ENCODE assay signal across 8 mouse cellular contexts in genomic region chr11:58179563-58179962, GRCm38 (mm10). TPM values are rescaled to one million over a fixed set of nuclear protein-coding genes. Genes with fewer than 3 reads are reported as not detected.
A peak's percentile ranks its signal among the peaks of the same experiment; 100 is the strongest.
DNase-seq lines count a peak whose midpoint lies in the region; ATAC-seq and TF ChIP-seq lines count a peak whose summit lies in the region.

No protein-coding gene starts in this region.

- WGBS in lung, embryonic 14.5 days: 24% methylated on average over 3 of the region's 3 CpGs

- peaks cover 62% of the 10 kb centered on the region for H3K36me3 ChIP-seq in G1E (replicated peaks)
- H3K36me3 ChIP-seq in lung, embryonic 14.5 days (ENCODE audit: insufficient read depth): peaks cover 41% of the 10 kb centered on the region

- TF ChIP-seq CTCF in G1E (IDR thresholded peaks at IDR 0.05; ENCODE audit: low read depth, low read length): peak; percentile 92
- peak; percentile 84 for TF ChIP-seq CTCF in lung, embryonic 14.5 days (IDR thresholded peaks at IDR 0.05; ENCODE audit: low read depth)

- H3K4me2 ChIP-seq in lung, embryonic 14.5 days: no peak overlapping the region

- no peak overlapping the region for H3K27ac ChIP-seq in lung, embryonic 14.5 days (ENCODE audit: low read depth)

- DNase-seq in G1E (ENCODE audit: low spot score): peak; percentile 39
- peak; percentile 98 for DNase-seq in brain, adult 2 months (ENCODE audit: low read depth, low spot score)
- DNase-seq in heart, postnatal 14 days: peak; percentile 74 to 85
- peak; percentile 54 to 95 for DNase-seq in layer of hippocampus, adult 18-20 months (ENCODE audit: low spot score in 2 of 2)
- DNase-seq in lung, embryonic 14.5 days: peak; percentile 94
- DNase-seq in right cerebral cortex, adult 18-20 months: peak; percentile 88
- peak; percentile 20 for DNase-seq in urinary bladder, postnatal 10 days (ENCODE audit: low spot score)

- no peaks in the 10 kb centered on the region for H3K9me3 ChIP-seq in G1E (replicated peaks)
- no peaks in the 10 kb centered on the region for H3K9me3 ChIP-seq in lung, embryonic 14.5 days (ENCODE audit: low read depth, low read length)

- H3K4me1 ChIP-seq in G1E (ENCODE audit: insufficient read depth, low read depth, low read length): peaks cover 3% of the 10 kb centered on the region; the same call in 1 of the 2 replicates
- H3K4me1 ChIP-seq in lung, embryonic 14.5 days (ENCODE audit: insufficient read depth): no peaks in the 10 kb centered on the region

- no peak overlapping the region for H3K9ac ChIP-seq in lung, embryonic 14.5 days

- intact Hi-C loops in heart, postnatal 14 days (cut with DNase I): loop anchor here (1.0 to 5.0 kb wide), 2 partner anchors 46 to 123 kb away; no protein-coding TSS in a partner anchor

- peak; percentile 28; the same call in 1 of the 2 replicates for ATAC-seq in G1E (ENCODE audit: extremely low read depth, insufficient number of reproducible peaks, low FRiP score, poor library complexity, severe bottlenecking)
- ATAC-seq in erythroid progenitor cell, adult 5-6 weeks (replicated peaks; ENCODE audit: low FRiP score, poor library complexity, severe bottlenecking): peak; percentile 87
- ATAC-seq in lung, embryonic 14.5 days (ENCODE audit: insufficient read depth): no peak

- H3K27me3 ChIP-seq in G1E (ENCODE audit: insufficient read depth, low read length): no peaks in the 10 kb centered on the region
- H3K27me3 ChIP-seq in lung, embryonic 14.5 days (ENCODE audit: insufficient read depth, low read length): no peaks in the 10 kb centered on the region

- H3K4me3 ChIP-seq in G1E (ENCODE audit: low read depth, low read length): no peak overlapping the region
- no peak overlapping the region for H3K4me3 ChIP-seq in lung, embryonic 14.5 days (ENCODE audit: low read depth, low read length)

RNA-seq across cellular contexts. Expression of gene Mrpl22, which starts 8.1 kb away (rescaled TPM):
- total RNA-seq in G1E (2014; fragmentation: Nextera tagmentation) (67.5 and 82.1 TPM in 2 replicates), G1E (2017) (72.6 and 81.6 TPM in 2 replicates)
- polyA plus RNA-seq in G1E (2012): 9.5 and 19.0 TPM in 2 replicates
- total RNA-seq in erythroid progenitor cell, adult 5-6 weeks (2015; ENCODE audit: low replicate concordance): 12.6 and 15.9 TPM in 2 replicates
- 10.7 and 21.6 TPM in 2 replicates for total RNA-seq in erythroid progenitor cell, adult 5-6 weeks (2017; ENCODE audit: low replicate concordance)
- 10 to 100 TPM; 47.1 to 49.9 TPM for total RNA-seq in heart, postnatal 14 days (2021)
- total RNA-seq in layer of hippocampus, adult 18-20 months (2021): 10 to 100 TPM; 32.4 to 37.6 TPM
- polyA plus RNA-seq in lung, embryonic 14.5 days (2014; fragmentation: Nextera tagmentation; extraction: Ambion mirVana): 115 and 128 TPM in 2 replicates

RNA-seq across cellular contexts. Expression of gene Gemin5, which starts 11.2 kb away (rescaled TPM):
- total RNA-seq in G1E (2014; fragmentation: Nextera tagmentation) (43.9 and 61.6 TPM in 2 replicates), G1E (2017) (25.9 and 26.3 TPM in 2 replicates)
- 14.6 and 19.6 TPM in 2 replicates for polyA plus RNA-seq in G1E (2012)
- total RNA-seq in erythroid progenitor cell, adult 5-6 weeks (2015; ENCODE audit: low replicate concordance): 2.9 and 5.0 TPM in 2 replicates
- 4.3 and 6.5 TPM in 2 replicates for total RNA-seq in erythroid progenitor cell, adult 5-6 weeks (2017; ENCODE audit: low replicate concordance)
- 1 to 10 TPM; 9.2 to 9.7 TPM for total RNA-seq in heart, postnatal 14 days (2021)
- total RNA-seq in layer of hippocampus, adult 18-20 months (2021): 10 to 100 TPM; 20.1 TPM
- polyA plus RNA-seq in lung, embryonic 14.5 days (2014; fragmentation: Nextera tagmentation; extraction: Ambion mirVana): 26.9 and 27.6 TPM in 2 replicates

RNA-seq across cellular contexts. Expression of gene Igtp, which starts 19.8 kb away (rescaled TPM):
- total RNA-seq in G1E (2014; fragmentation: Nextera tagmentation): 10.3 and 11.1 TPM in 2 replicates
- total RNA-seq in G1E (2017): 9.9 and 11.0 TPM in 2 replicates
- 1.2 and 1.4 TPM in 2 replicates for polyA plus RNA-seq in G1E (2012)
- 16.8 and 27.4 TPM in 2 replicates for total RNA-seq in erythroid progenitor cell, adult 5-6 weeks (2015; ENCODE audit: low replicate concordance)
- 17.1 and 20.9 TPM in 2 replicates for total RNA-seq in erythroid progenitor cell, adult 5-6 weeks (2017; ENCODE audit: low replicate concordance)
- total RNA-seq in heart, postnatal 14 days (2021): 1 to 10 TPM; 3.8 to 4.8 TPM
- total RNA-seq in layer of hippocampus, adult 18-20 months (2021): 1 to 10 TPM; 2.2 to 2.3 TPM
- 3.7 and 4.3 TPM in 2 replicates for polyA plus RNA-seq in lung, embryonic 14.5 days (2014; fragmentation: Nextera tagmentation; extraction: Ambion mirVana)

RNA-seq across cellular contexts. Expression of gene Irgm2, which starts 19.9 kb away (rescaled TPM):
- total RNA-seq in G1E (2014; fragmentation: Nextera tagmentation) (6.7 and 7.1 TPM in 2 replicates), G1E (2017) (6.0 and 6.3 TPM in 2 replicates)
- polyA plus RNA-seq in G1E (2012): 0.18 and 0.30 TPM in 2 replicates
- total RNA-seq in erythroid progenitor cell, adult 5-6 weeks (2015; ENCODE audit: low replicate concordance): 6.5 and 12.6 TPM in 2 replicates
- total RNA-seq in erythroid progenitor cell, adult 5-6 weeks (2017; ENCODE audit: low replicate concordance): 5.9 and 6.8 TPM in 2 replicates
- 1 to 10 TPM; 6.9 to 7.0 TPM for total RNA-seq in heart, postnatal 14 days (2021)
- 1 to 10 TPM; 1.9 to 2.2 TPM for total RNA-seq in layer of hippocampus, adult 18-20 months (2021)
- 1.8 and 1.9 TPM in 2 replicates for polyA plus RNA-seq in lung, embryonic 14.5 days (2014; fragmentation: Nextera tagmentation; extraction: Ambion mirVana)

Comparison
In these comparisons a context has a peak if more than half of its experiments do, and no peak if none do; other contexts are left out.
1. DNase-seq: peak in every context shown above with its lines; median percentile 98 in brain, adult 2 months; 94 in lung, embryonic 14.5 days; 88 in right cerebral cortex, adult 18-20 months; 80 in heart, postnatal 14 days; 74 in layer of hippocampus, adult 18-20 months; 39 in G1E; 20 in urinary bladder, postnatal 10 days.